Mouse (Mus musculus): ENCODE results near the gene Tmem222. TPM values are rescaled to one million over a fixed set of nuclear protein-coding genes. Genes with fewer than 3 reads are reported as not detected.

Gene Tmem222
- total RNA-seq, 1 experiment from 2014 or later = 20.4 TPM

GRCm38 (mm10) chr4:133285950-133286349 lies 8.4 kb upstream of the Tmem222 start:
- peak; percentile 70 for ATAC-seq (replicated peaks; ENCODE audit: low read depth, poor library complexity, severe bottlenecking)

GRCm38 (mm10) chr4:133285299-133285698 lies 7.7 kb upstream of the Tmem222 start:
- ATAC-seq (replicated peaks; ENCODE audit: low read depth, poor library complexity, severe bottlenecking) = peak; percentile 34

DNA sequence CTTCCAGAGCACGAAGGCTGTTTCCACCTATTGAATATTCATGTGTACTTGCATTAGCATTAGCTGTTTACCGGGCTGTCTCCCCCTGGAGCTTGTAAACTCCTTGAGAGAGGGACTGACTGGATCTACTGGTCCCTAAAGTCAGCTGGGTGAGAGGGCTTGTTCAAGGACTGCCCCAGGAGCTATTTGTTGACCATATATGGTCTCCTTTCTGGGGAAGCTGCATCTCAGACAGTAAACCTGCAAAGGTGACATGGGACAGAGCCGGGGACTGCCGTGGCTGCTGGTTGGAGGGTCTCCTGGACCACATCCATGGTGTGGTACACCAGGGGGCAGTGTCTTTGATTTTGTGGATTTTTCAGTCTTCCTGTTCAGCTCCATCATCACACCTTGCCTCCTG lies 5.1 kb upstream of the Tmem222 start:
- ATAC-seq (replicated peaks; ENCODE audit: low read depth, poor library complexity, severe bottlenecking) = no peak

- no peak for ATAC-seq (replicated peaks; ENCODE audit: low read depth, poor library complexity, severe bottlenecking)
These were observed 4.4 kb upstream of the Tmem222 start for GRCm38 (mm10) chr4:133281951-133282481.

GRCm38 (mm10) chr4:133281513-133281912 lies 3.9 kb upstream of the Tmem222 start:
- ATAC-seq (replicated peaks; ENCODE audit: low read depth, poor library complexity, severe bottlenecking) = no peak

DNA sequence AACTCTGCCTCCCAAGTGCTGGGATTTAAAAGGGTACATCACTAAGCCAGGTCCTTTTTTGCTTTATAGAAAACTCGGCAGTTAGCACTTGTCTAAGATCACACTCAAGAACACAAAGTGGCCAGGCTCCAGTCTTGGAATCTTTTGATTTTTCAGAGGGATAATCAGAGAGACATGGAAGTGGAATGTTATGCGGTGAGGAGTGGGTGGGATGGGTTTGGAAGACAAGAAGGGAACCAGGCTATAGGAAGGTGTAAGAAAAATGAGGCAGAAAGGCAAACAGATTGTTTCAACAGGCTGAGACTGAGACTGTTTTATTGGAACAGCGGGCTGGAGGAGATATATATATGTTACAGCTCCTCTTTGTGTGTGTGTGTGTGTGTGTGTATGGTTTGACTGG lies 890 bp upstream of the Tmem222 start:
- no peak for ATAC-seq (replicated peaks; ENCODE audit: low read depth, poor library complexity, severe bottlenecking)

GRCm38 (mm10) chr4:133278067-133278466 lies 475 bp upstream of the Tmem222 start:
- ATAC-seq (replicated peaks; ENCODE audit: low read depth, poor library complexity, severe bottlenecking) = 0 out of 2 replicates have a peak, but pooled peaks have one; percentile 24

- ATAC-seq (replicated peaks; ENCODE audit: low read depth, poor library complexity, severe bottlenecking) = no peak
These were observed 6.7 kb downstream of the Tmem222 start for GRCm38 (mm10) chr4:133270929-133271328.

GRCm38 (mm10) chr4:133269596-133269995 lies 8.0 kb downstream of the Tmem222 start:
- ATAC-seq (replicated peaks; ENCODE audit: low read depth, poor library complexity, severe bottlenecking) = no peak

DNA sequence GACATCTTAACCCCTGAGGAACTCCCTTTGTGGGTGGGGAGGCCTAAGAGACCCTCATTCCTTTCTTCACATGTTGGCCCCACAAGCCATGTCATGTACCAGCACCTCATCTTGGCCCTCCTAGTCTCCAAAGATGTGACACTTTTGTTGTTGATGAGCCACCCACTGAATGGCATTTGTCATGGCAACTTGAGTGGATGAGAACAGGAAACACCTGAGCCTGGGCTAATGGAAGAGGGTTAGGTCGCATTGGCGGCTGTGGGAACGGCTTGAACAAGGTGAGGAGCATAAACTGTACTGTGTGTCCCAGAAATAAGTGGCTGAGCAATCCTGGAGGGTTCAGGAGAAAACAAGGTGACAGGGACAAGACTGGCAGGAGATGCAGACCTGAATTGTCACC lies 8.7 kb downstream of the Tmem222 start:
- ATAC-seq (replicated peaks; ENCODE audit: low read depth, poor library complexity, severe bottlenecking) = no peak

DNA sequence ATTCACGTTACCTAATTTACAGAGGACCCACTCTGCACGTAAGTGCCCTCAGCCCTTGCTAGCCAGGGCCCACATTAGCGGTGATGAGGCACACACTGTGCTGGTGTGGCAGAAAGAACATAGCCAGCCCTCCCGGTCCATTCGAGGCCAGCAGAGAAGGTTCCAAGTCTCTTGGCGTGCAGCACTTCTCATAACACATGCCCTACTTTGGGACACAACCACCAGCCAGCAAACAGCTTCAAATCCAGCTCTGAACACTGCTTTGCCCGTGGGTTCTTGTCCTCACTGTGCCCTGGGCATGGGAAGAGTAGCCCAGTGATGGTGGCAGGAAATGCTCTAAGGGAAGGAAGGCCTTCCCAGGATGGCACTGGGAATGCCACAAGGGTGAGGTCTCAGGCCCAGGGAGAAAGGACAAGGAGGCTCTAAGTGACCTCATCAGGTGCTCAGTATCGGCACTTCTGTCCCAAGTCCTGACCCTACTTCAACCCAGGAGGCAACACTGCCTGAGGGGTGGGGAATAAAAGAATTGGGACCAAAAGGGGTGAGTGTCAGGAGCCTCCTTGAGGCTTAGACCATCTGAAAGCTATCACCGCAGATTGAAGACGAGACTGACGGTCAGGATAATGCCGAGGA lies 11.2 kb downstream of the Tmem222 start:
- no peak for ATAC-seq (replicated peaks; ENCODE audit: low read depth, poor library complexity, severe bottlenecking)

DNA sequence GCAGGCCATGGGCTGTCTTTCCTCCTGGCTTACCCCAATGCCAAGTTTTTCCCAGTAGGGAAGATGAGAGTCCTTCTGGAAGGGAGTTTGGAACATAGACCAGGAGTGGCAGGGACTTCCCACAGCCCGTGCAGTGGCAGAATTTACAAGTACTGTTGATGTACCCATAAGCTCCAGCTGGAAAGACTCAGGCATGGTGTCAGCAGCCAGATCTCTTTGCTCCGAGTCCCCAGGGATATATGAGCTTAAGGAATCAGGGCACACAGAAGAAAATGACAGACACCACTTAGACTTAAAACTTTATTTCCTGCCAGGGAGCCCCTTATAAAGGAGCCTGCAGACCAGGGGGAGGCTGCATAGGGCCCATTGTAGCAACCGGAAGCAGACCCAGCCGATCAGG lies 11.8 kb downstream of the Tmem222 start:
- no peak for ATAC-seq (replicated peaks; ENCODE audit: low read depth, poor library complexity, severe bottlenecking)

GRCm38 (mm10) chr4:133265297-133265696 lies 12.3 kb downstream of the Tmem222 start:
- ATAC-seq (replicated peaks; ENCODE audit: low read depth, poor library complexity, severe bottlenecking) = no peak

- ATAC-seq (replicated peaks; ENCODE audit: low read depth, poor library complexity, severe bottlenecking) = no peak
These were observed 13.0 kb downstream of the Tmem222 start for GRCm38 (mm10) chr4:133264559-133264958.

- no peak for ATAC-seq (replicated peaks; ENCODE audit: low read depth, poor library complexity, severe bottlenecking)
These were observed 13.8 kb downstream of the Tmem222 start for GRCm38 (mm10) chr4:133263756-133264155.

GRCm38 (mm10) chr4:133262882-133263281 lies 14.7 kb downstream of the Tmem222 start, which contains the start of gene Sytl1:
Gene Sytl1 (minus strand): TSS chr4:133263113.
- peak; percentile 48; the same call in 1 of the 2 replicates for ATAC-seq (replicated peaks; ENCODE audit: low read depth, poor library complexity, severe bottlenecking)

DNA sequence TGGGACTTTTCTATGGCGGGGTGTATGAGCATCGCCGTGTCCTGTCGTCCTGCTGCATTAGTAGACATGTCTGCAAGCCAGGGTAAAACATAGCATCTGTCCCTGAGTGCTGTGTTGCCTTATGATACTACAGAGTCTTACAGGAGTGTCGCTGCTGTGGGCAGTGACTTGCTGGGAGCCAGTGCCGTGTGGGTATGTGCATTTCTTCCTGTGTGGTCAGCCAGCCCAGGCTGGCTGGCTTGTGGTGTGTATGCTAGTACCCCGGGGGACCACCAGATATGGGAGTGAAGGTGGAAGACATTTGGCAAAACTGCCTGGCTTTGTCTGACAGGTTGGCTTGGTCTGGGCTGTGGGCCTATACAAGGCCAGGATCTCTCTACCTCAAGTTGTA lies 15.2 kb downstream of the Tmem222 start:
- peak; percentile 72 for ATAC-seq (replicated peaks; ENCODE audit: low read depth, poor library complexity, severe bottlenecking)

GRCm38 (mm10) chr4:133261641-133262374 lies 15.8 kb downstream of the Tmem222 start:
- peak; percentile 28; the same call in 1 of the 2 replicates for ATAC-seq (replicated peaks; ENCODE audit: low read depth, poor library complexity, severe bottlenecking)

- ATAC-seq (replicated peaks; ENCODE audit: low read depth, poor library complexity, severe bottlenecking) = no peak
These were observed 19.7 kb downstream of the Tmem222 start for GRCm38 (mm10) chr4:133257798-133258408.

DNA sequence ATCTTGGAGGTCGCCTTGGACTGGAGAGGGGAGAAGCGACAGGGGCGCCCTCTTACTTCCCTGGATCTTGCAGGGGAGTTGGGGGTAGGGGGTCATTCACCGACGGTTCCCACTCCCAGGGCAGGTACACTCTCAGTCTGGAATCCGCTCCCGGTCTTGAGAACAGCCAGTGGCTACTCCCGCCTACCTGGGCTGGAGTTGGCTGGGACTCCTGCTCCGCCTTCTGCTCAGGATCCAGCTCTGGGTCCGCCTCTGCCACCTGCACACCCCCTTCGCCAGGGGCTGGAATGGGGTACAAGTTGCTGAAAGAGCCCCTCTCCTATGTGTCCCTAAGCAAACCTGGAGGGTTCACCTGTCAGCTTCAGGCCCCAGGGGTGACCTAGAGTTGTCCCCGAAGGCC lies 20.4 kb downstream of the Tmem222 start:
- no peak for ATAC-seq (replicated peaks; ENCODE audit: low read depth, poor library complexity, severe bottlenecking)

GRCm38 (mm10) chr4:133256820-133257219 lies 20.8 kb downstream of the Tmem222 start:
- ATAC-seq (replicated peaks; ENCODE audit: low read depth, poor library complexity, severe bottlenecking) = no peak

Data from common myeloid progenitor, adult 5-6 weeks (primary cell).